Mouse (Mus musculus) lung, adult 2 months (tissue): ENCODE results near the gene Gm43720.

Source experiments
- CTCF ChIP-seq: fragments of 200-500 bp; IDR thresholded peaks from 2 replicates; pipeline ENCODE4 v1.5.1; 2011; ENCODE audit warnings: mild to moderate bottlenecking, low read length, control low read depth; ENCODE audit not compliant: insufficient read depth
- POLR2A ChIP-seq: fragments of 200-500 bp; IDR thresholded peaks from 2 replicates; pipeline ENCODE4 v1.6.1; 2011; ENCODE audit warnings: low read depth, mild to moderate bottlenecking, control low read depth, low read length, borderline replicate concordance; ENCODE audit errors: extremely low read depth

DNA sequence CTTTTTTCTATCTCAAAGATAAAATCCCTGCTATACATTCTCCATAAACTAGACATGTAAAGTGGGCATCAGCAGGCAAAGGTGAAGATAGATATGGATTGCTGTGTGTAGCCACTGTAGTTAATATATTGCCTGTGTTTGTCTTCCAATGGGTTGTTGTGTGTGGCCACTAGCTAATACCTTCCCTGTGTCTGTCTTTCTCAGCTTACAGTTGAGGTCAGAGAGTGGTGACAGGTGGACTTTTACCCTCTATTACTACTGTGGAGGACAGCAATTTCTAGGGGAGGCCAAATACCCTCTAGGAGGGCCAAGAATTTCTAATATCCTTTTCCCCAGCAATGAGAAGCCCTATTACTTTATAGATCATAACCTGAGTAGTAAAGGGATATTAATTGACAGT is 45.5 kb downstream of the Gm43720 start:
- TF ChIP-seq POLR2A (no peak), CTCF (no peak)
